Mouse (Mus musculus) testis, adult 2 months (tissue): ENCODE results near the gene Sspo.

Experiments
- CTCF ChIP-seq: fragments of 200-500 bp; IDR thresholded peaks from 2 replicates; pipeline ENCODE4 v1.5.1; 2012; ENCODE audit warnings: low read depth, mild to moderate bottlenecking, inconsistent platforms, low read length, moderate library complexity; ENCODE audit not compliant: control insufficient read depth, insufficient read depth, insufficient replicate concordance
- POLR2A ChIP-seq: fragments of 200-500 bp; IDR thresholded peaks from 2 replicates; pipeline ENCODE4 v1.6.1; 2012; ENCODE audit warnings: low read depth, mild to moderate bottlenecking, inconsistent platforms, low read length, moderate library complexity; ENCODE audit not compliant: control insufficient read depth

DNA sequence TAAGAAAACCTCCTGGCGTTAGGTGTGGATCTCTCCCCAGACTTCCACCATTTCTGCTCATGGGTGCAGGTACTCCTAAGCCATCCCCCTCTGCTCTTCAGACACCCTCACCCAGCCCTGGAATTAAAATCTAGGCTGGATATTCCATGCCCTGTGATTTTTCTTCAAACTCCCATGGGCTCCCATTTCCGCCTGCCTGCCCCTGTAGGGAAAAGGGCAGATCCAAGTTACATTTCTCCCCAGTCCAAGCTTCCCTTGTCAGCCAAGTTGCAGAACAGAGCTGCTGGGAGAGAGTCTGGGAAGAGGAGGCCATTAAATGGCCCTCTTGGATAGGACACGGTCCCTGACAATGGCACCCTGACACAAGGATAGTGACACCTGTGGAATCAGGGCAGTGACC is 1.8 kb upstream of the Sspo start:
- TF ChIP-seq CTCF (no peak), POLR2A (no peak)
